Mouse (Mus musculus): ENCODE results near the gene Adam33. TPM values are rescaled to one million over a fixed set of nuclear protein-coding genes. Genes with fewer than 3 reads are reported as not detected.

Adam33 gene
- total and polyA plus RNA-seq, 3 experiments = 0.73 to 10.0 (median 1.6) TPM

DNA sequence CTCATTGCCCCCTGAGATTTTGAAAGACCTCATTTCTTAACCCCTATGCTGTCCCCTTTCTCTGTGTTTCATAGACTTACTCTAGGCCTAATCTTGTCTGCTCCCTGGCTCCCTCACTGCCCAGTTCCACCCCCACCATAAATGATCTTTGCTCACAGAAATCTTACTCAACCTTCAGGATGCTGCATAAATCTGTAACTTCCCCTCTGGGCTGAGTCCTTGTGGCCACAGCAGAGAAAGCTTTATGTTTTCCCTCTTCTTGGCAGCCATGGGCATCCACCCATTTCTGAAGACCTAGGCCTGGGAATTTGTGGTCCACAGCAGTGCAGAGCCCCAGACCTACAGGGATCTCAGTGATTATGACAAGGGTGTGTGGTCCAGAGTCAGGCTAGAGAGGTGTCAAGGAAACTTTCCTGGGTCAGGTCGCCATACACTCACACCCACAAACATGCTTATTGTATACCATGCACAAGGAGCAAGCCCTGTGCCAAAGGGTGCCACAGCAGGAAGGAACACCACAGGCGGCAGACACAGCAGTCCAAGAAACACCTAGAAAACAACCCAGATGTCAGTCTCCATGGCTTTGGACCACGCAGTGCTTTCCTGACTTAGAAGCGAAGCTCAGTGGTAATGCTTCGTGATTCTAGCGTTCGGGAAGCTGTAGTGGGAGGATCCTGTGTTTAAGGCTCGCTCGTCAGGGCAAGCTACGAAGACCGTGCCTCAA, 23.2 kb upstream of the Adam33 start, which contains the start of gene Siglec1:
TSS of gene Siglec1 (minus strand) at position 99 of the 724 bp plus-strand sequence.
- Histone ChIP-seq H3K79me2 (replicated peaks; ENCODE audit: control insufficient read depth, insufficient read depth, low read length) (no peaks in the 10 kb centered on the region), H3K27me3 (ENCODE audit: control insufficient read depth, insufficient read depth, low read length) (no peaks in the 10 kb centered on the region), H3K4me1 (ENCODE audit: control insufficient read depth, insufficient read depth, low read length) (peaks cover 4% of the 10 kb centered on the region), H3K4me3 (no peak within 1 kb of the TSS), H3K36me3 (ENCODE audit: control insufficient read depth, insufficient read depth, low read length) (no peaks in the 10 kb centered on the region), H3K9ac (ENCODE audit: low read depth, low read length) (no peak within 1 kb of the TSS), H3K27ac (0 out of 2 replicates have a peak within 1 kb of the TSS, but pooled peaks have one; percentile 4)
- 80% methylated on average over 11 of the region's 11 CpGs for WGBS
- DNase-seq = no peak
- intact Hi-C loops (cut with DNase I) = no loop called here
- TF ChIP-seq CTCF (IDR thresholded peaks at IDR 0.05) (no peak), POLR2A (IDR thresholded peaks at IDR 0.05; ENCODE audit: insufficient read depth, low read depth, low read length) (no peak), EP300 (IDR thresholded peaks at IDR 0.05; ENCODE audit: insufficient read depth, low read depth, low read length) (no peak)

DNA sequence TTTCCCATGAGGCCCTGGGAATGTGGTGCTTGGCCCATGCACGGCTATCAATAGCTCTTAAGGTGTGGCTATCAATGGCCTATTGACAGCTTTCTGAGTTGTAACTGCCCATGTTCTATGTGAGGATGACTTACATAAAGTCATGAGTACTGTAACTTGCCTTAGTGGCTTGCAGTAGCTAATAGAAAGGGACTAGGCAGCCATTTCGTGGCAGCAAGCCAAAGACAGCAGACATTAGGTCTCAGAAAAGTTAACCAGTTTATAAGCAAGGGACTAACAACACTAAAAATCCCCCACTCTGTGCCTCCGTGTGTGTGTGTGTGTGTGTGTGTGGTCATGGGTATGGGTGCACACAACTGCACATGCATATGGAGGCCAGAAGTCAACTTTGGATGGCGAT, 20.6 kb upstream of the Adam33 start:
- no peaks in the 10 kb centered on the region for H3K36me3 ChIP-seq (ENCODE audit: control insufficient read depth, insufficient read depth, low read length)
- 86% methylated on average over 4 of the region's 4 CpGs for WGBS
- intact Hi-C loops (cut with DNase I) = no loop called here
- H3K27ac ChIP-seq = no peak overlapping the region
- H3K4me3 ChIP-seq = no peak overlapping the region
- H3K79me2 ChIP-seq (replicated peaks; ENCODE audit: control insufficient read depth, insufficient read depth, low read length) = no peaks in the 10 kb centered on the region
- TF ChIP-seq CTCF (IDR thresholded peaks at IDR 0.05) (no peak), POLR2A (IDR thresholded peaks at IDR 0.05; ENCODE audit: insufficient read depth, low read depth, low read length) (no peak), EP300 (IDR thresholded peaks at IDR 0.05; ENCODE audit: insufficient read depth, low read depth, low read length) (no peak)
- no peak for DNase-seq
- no peaks in the 10 kb centered on the region for H3K4me1 ChIP-seq (ENCODE audit: control insufficient read depth, insufficient read depth, low read length)
- no peak overlapping the region for H3K9ac ChIP-seq (ENCODE audit: low read depth, low read length)
- no peaks in the 10 kb centered on the region for H3K27me3 ChIP-seq (ENCODE audit: control insufficient read depth, insufficient read depth, low read length)

DNA sequence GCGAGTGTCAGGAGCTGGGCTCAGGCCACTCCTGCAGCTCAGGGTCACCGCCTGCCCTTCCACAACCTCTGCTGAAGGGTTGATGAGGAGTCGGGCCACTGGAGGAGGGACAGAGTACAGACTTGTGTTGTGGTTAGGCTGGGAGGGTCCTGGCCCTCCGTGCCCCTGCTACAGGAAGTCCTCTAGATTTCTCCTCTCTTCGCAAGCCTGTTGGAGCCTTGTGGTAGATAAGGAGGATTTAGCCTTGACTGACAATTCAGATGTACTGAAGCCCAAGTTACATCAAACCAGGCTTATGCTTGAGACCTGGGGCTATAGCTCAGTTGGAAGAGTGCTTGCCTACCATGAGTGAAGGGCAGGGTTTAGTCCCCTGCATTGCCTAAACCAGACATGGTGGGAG, 16.9 kb upstream of the Adam33 start:
- 64% methylated on average over 5 of the region's 5 CpGs for WGBS

DNA sequence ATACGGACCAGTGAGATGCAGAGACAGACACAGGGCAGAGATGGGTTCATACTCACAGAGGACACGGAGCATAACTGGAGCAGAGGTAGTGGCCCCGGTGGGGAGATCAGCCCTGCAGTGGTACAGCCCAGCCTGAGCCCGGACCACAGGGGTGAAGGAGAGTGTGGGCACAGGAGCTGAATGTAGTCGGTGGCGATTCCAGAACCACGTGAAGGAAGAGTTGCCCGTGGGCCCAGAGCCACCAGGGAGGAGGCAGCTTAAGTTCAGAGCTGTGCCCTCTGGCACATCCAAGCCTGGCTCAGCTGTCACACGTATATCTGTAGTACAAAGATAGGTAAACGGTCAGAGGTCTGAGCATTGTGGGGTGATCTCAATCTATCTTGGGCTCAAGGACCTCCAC, 8.9 kb upstream of the Adam33 start:
- no peak for DNase-seq
- Histone ChIP-seq H3K4me1 (ENCODE audit: control insufficient read depth, insufficient read depth, low read length) (no peaks in the 10 kb centered on the region), H3K27ac (no peak overlapping the region), H3K36me3 (ENCODE audit: control insufficient read depth, insufficient read depth, low read length) (no peaks in the 10 kb centered on the region), H3K27me3 (ENCODE audit: control insufficient read depth, insufficient read depth, low read length) (no peaks in the 10 kb centered on the region), H3K79me2 (replicated peaks; ENCODE audit: control insufficient read depth, insufficient read depth, low read length) (no peaks in the 10 kb centered on the region), H3K4me3 (no peak overlapping the region), H3K9ac (ENCODE audit: low read depth, low read length) (no peak overlapping the region)
- TF ChIP-seq EP300 (IDR thresholded peaks at IDR 0.05; ENCODE audit: insufficient read depth, low read depth, low read length) (no peak), CTCF (IDR thresholded peaks at IDR 0.05) (no peak), POLR2A (IDR thresholded peaks at IDR 0.05; ENCODE audit: insufficient read depth, low read depth, low read length) (no peak)
- WGBS = 87% methylated on average over 10 of the region's 10 CpGs
- intact Hi-C loops (cut with DNase I) = no loop called here

More for the DNA sequence above, 16.9 kb upstream of the Adam33 start:
- H3K27ac ChIP-seq = no peak overlapping the region
- no peak for DNase-seq
- intact Hi-C loops (cut with DNase I) = no loop called here
- H3K27me3 ChIP-seq (ENCODE audit: control insufficient read depth, insufficient read depth, low read length) = no peaks in the 10 kb centered on the region
- H3K4me3 ChIP-seq = no peak overlapping the region
- no peak for TF ChIP-seq EP300 (IDR thresholded peaks at IDR 0.05; ENCODE audit: insufficient read depth, low read depth, low read length)
- no peaks in the 10 kb centered on the region for H3K4me1 ChIP-seq (ENCODE audit: control insufficient read depth, insufficient read depth, low read length)
- H3K9ac ChIP-seq (ENCODE audit: low read depth, low read length) = no peak overlapping the region
- H3K36me3 ChIP-seq (ENCODE audit: control insufficient read depth, insufficient read depth, low read length) = no peaks in the 10 kb centered on the region
- H3K79me2 ChIP-seq (replicated peaks; ENCODE audit: control insufficient read depth, insufficient read depth, low read length) = no peaks in the 10 kb centered on the region

DNA sequence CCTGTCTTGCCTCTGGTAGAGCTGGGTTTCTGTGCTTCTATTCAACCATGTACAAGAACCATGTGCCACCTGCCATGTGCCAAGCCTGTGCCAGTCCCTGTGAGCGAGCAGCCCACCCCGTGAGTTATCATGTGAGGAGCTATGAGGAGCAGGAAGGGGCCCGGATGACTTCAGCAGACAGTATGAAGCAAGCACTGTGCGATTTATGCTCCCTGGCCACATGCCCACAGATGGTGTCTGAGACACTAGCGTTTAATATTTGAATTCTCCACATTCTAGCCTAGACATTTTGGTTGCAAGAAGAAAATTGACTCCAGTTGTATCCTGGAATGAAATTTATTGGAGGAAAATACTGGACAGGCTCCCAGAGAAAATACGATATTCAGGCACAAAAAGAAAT, 3.9 kb upstream of the Adam33 start:
- Histone ChIP-seq H3K27ac (no peak overlapping the region), H3K36me3 (ENCODE audit: control insufficient read depth, insufficient read depth, low read length) (no peaks in the 10 kb centered on the region), H3K27me3 (ENCODE audit: control insufficient read depth, insufficient read depth, low read length) (peaks cover 1% of the 10 kb centered on the region; the same call in 1 of the 2 replicates), H3K79me2 (replicated peaks; ENCODE audit: control insufficient read depth, insufficient read depth, low read length) (no peaks in the 10 kb centered on the region), H3K9ac (ENCODE audit: low read depth, low read length) (no peak overlapping the region), H3K4me3 (no peak overlapping the region), H3K4me1 (ENCODE audit: control insufficient read depth, insufficient read depth, low read length) (0 out of 2 replicates have a peak, but pooled peaks cover 1% of the 10 kb centered on the region)
- TF ChIP-seq POLR2A (IDR thresholded peaks at IDR 0.05; ENCODE audit: insufficient read depth, low read depth, low read length) (no peak), EP300 (IDR thresholded peaks at IDR 0.05; ENCODE audit: insufficient read depth, low read depth, low read length) (no peak), CTCF (IDR thresholded peaks at IDR 0.05) (no peak)
- 60% methylated on average over 6 of the region's 6 CpGs for WGBS
- DNase-seq = no peak
- intact Hi-C loops (cut with DNase I) = no loop called here

DNA sequence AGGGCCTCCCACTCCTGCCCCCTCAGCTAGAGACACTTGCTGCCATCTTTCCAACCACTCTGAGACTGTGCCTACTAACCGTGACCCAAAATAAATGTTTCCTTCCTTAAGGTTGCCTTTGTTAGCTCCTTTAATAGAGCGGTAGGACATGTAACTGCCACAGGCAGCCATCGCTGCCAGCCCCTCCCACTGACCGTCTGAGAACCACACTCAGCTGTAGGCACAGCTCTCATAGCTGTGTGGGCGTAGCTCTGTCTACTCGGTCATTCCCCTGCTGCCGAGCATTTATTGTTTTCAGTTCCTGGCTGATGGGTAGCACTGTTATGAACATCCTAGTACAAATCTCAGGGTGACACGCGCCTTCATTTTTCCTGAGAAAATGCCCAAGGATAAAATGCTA, 2.7 kb upstream of the Adam33 start:
- Histone ChIP-seq H3K4me1 (ENCODE audit: control insufficient read depth, insufficient read depth, low read length) (peaks cover 1% of the 10 kb centered on the region; the same call in 1 of the 2 replicates), H3K4me3 (no peak overlapping the region), H3K79me2 (replicated peaks; ENCODE audit: control insufficient read depth, insufficient read depth, low read length) (no peaks in the 10 kb centered on the region), H3K36me3 (ENCODE audit: control insufficient read depth, insufficient read depth, low read length) (no peaks in the 10 kb centered on the region), H3K9ac (ENCODE audit: low read depth, low read length) (no peak overlapping the region), H3K27me3 (ENCODE audit: control insufficient read depth, insufficient read depth, low read length) (peaks cover 1% of the 10 kb centered on the region; the same call in 1 of the 2 replicates), H3K27ac (no peak overlapping the region)
- intact Hi-C loops (cut with DNase I) = no loop called here
- TF ChIP-seq CTCF (IDR thresholded peaks at IDR 0.05) = no peak
- TF ChIP-seq EP300 (IDR thresholded peaks at IDR 0.05; ENCODE audit: insufficient read depth, low read depth, low read length) = no peak
- 64% methylated on average over 9 of the region's 9 CpGs for WGBS
- no peak for DNase-seq
